Mouse (Mus musculus): ENCODE results near the gene Nadk2.

- no peak for TF ChIP-seq USF1 (IDR thresholded peaks at IDR 0.05; ENCODE audit: low read depth)
- TF ChIP-seq CTCF (IDR thresholded peaks at IDR 0.05; ENCODE audit: control insufficient read depth, insufficient read depth, insufficient read length): no peak
- no peak for TF ChIP-seq FOSL1 (IDR thresholded peaks at IDR 0.05; ENCODE audit: insufficient read depth, low read length, poor library complexity, severe bottlenecking)
- TF ChIP-seq MYOG (IDR thresholded peaks at IDR 0.05; ENCODE audit: control insufficient read depth, extremely low read depth, insufficient read length): no peak
- TF ChIP-seq MAX (IDR thresholded peaks at IDR 0.05): no peak
- no peak for TF ChIP-seq CEBPB (IDR thresholded peaks at IDR 0.05; ENCODE audit: low read depth)
These were observed 47.8 kb downstream of the Nadk2 start for GRCm38 (mm10) chr15:9118852-9119251.
